Comparison of ENCODE assay signal across 26 mouse cellular contexts in the genomic region with DNA sequence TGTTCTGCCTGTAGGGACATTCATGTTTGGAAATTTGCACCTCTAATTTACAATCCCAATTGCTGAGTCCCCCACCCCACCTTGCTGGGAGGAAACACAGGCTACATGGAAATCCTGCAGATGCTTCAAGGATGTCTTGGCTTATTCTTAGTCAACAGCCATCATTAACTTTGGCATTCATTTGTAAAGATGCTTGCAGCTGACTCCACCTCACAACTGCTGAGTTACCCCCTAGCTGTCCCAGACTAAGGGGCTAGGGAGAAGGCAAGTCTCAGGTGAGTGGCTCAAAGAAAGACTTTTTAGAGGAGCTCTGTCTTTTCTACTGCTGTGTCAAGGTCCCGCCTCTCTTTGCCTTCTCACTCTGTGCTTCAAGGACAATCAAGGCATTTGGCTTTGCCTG.
DNase-seq lines count a peak whose midpoint lies in the region; ATAC-seq and TF ChIP-seq lines count a peak whose summit lies in the region.
"Had no signal": no experiment of that assay in that cellular context is flagged by ENCODE, and none has a peak within 500 bp of the region (broad histone marks: within the 10 kb centered on the region; RNA-seq: fewer than 3 reads in every experiment).

No protein-coding gene starts in this region.

- H3K4me1 ChIP-seq in midbrain, embryonic 11.5 days (ENCODE audit: control insufficient read depth, insufficient read depth, low read length), result no peaks in the 10 kb centered on the region; the same call in 1 of the 2 replicates
- H3K4me1 ChIP-seq in midbrain, embryonic 15.5 days, result 0 out of 2 replicates have a peak, but pooled peaks cover 4% of the 10 kb centered on the region
- no peaks in the 10 kb centered on the region for H3K4me1 ChIP-seq in heart, adult 2 months (ENCODE audit: control insufficient read depth, insufficient read depth, low read length)
- H3K4me1 ChIP-seq: embryonic facial prominence, embryonic 13.5 days; embryonic facial prominence, embryonic 15.5 days had no signal

- no peaks in the 10 kb centered on the region for H3K79me2 ChIP-seq in heart, adult 2 months (replicated peaks; ENCODE audit: control insufficient read depth, insufficient read depth, low read length)

- no peaks in the 10 kb centered on the region for H3K27me3 ChIP-seq in midbrain, embryonic 11.5 days (ENCODE audit: control insufficient read depth, insufficient read depth, low read length)
- H3K27me3 ChIP-seq in midbrain, embryonic 15.5 days (replicated peaks), result no peaks in the 10 kb centered on the region
- H3K27me3 ChIP-seq in heart, adult 2 months (ENCODE audit: control insufficient read depth, insufficient read depth, low read length), result no peaks in the 10 kb centered on the region
- H3K27me3 ChIP-seq: CH12.LX; embryonic facial prominence, embryonic 13.5 days; embryonic facial prominence, embryonic 15.5 days; forebrain, embryonic 12.5 days had no signal

- whole genome bisulfite sequencing in midbrain, embryonic 11.5 days, result 96% methylated on average over 1 of the region's 1 CpGs
- WGBS in midbrain, embryonic 15.5 days, result 97% methylated on average over 1 of the region's 1 CpGs
- WGBS in heart, adult 2 months, result 90% methylated on average over 1 of the region's 1 CpGs

- H3K9ac ChIP-seq in midbrain, embryonic 11.5 days (ENCODE audit: low read length), result no peak overlapping the region
- H3K9ac ChIP-seq in midbrain, embryonic 15.5 days, result no peak overlapping the region
- no peak overlapping the region for H3K9ac ChIP-seq in heart, adult 2 months (ENCODE audit: low read depth, low read length)
- H3K9ac ChIP-seq: embryonic facial prominence, embryonic 13.5 days; embryonic facial prominence, embryonic 15.5 days; forebrain, embryonic 12.5 days had no signal

- no peaks in the 10 kb centered on the region for H3K9me3 ChIP-seq in midbrain, embryonic 11.5 days (ENCODE audit: control insufficient read depth, low read length)
- no peaks in the 10 kb centered on the region for H3K9me3 ChIP-seq in midbrain, embryonic 15.5 days
- H3K9me3 ChIP-seq: embryonic facial prominence, embryonic 13.5 days; embryonic facial prominence, embryonic 15.5 days; forebrain, embryonic 10.5 days; forebrain, embryonic 12.5 days had no signal

- H3K27ac ChIP-seq in midbrain, embryonic 11.5 days (ENCODE audit: low read depth, low read length), result no peak overlapping the region
- H3K27ac ChIP-seq in midbrain, embryonic 15.5 days, result no peak overlapping the region
- H3K27ac ChIP-seq in heart, adult 2 months, result no peak overlapping the region
- H3K27ac ChIP-seq: embryonic facial prominence, embryonic 13.5 days; embryonic facial prominence, embryonic 15.5 days; forebrain, embryonic 10.5 days; forebrain, embryonic 12.5 days had no signal

- H3K4me3 ChIP-seq in midbrain, embryonic 11.5 days (ENCODE audit: low read depth, low read length), result no peak overlapping the region
- H3K4me3 ChIP-seq in midbrain, embryonic 15.5 days, result no peak overlapping the region
- no peak overlapping the region for H3K4me3 ChIP-seq in heart, adult 2 months
- H3K4me3 ChIP-seq: embryonic facial prominence, embryonic 13.5 days; embryonic facial prominence, embryonic 15.5 days; erythroblast, embryonic 14.5 days; forebrain, embryonic 10.5 days; forebrain, embryonic 12.5 days had no signal

- intact Hi-C loops in heart, adult 2 months (cut with DNase I), result no loop called here

- no peak overlapping the region for H3K4me2 ChIP-seq in midbrain, embryonic 11.5 days
- no peak overlapping the region for H3K4me2 ChIP-seq in midbrain, embryonic 15.5 days
- H3K4me2 ChIP-seq: embryonic facial prominence, embryonic 13.5 days; embryonic facial prominence, embryonic 15.5 days; forebrain, embryonic 12.5 days had no signal

- peak; percentile 21 for DNase-seq in midbrain, embryonic 11.5 days (ENCODE audit: low spot score, missing footprints)
- peak; percentile 45 for DNase-seq in R1 (ENCODE audit: low read depth, low spot score)
- no peak for DNase-seq in heart, adult 2 months
- no peak for DNase-seq in embryo, embryonic 9.5 days (ENCODE audit: extremely low spot score)
- DNase-seq: adrenal gland, adult 8-10 months; adrenal gland, postnatal 14 days; adrenal gland, postnatal 36 days; B cell, adult 2 months; cerebellum, adult 11-12 months; cerebellum, adult 2 months; cerebellum, adult 9-10 months; cerebellum, postnatal 10 days; cerebellum, postnatal 25 days had no signal

- TF ChIP-seq POLR2A in heart, adult 2 months (IDR thresholded peaks at IDR 0.05; ENCODE audit: insufficient read depth, low read depth, low read length), result no peak

- no peak for TF ChIP-seq EP300 in heart, adult 2 months (IDR thresholded peaks at IDR 0.05; ENCODE audit: insufficient read depth, low read depth, low read length)

- no peak for TF ChIP-seq CTCF in heart, adult 2 months (IDR thresholded peaks at IDR 0.05)

- H3K36me3 ChIP-seq in midbrain, embryonic 11.5 days (ENCODE audit: control insufficient read depth, insufficient read depth, low read length), result no peaks in the 10 kb centered on the region
- no peaks in the 10 kb centered on the region for H3K36me3 ChIP-seq in midbrain, embryonic 15.5 days (replicated peaks)
- H3K36me3 ChIP-seq in heart, adult 2 months (ENCODE audit: control insufficient read depth, insufficient read depth, low read length), result no peaks in the 10 kb centered on the region
- H3K36me3 ChIP-seq: embryonic facial prominence, embryonic 13.5 days; embryonic facial prominence, embryonic 15.5 days; forebrain, embryonic 10.5 days; forebrain, embryonic 12.5 days; G1E had no signal

- no peak for ATAC-seq in midbrain, embryonic 11.5 days (ENCODE audit: low FRiP score)
- no peak for ATAC-seq in midbrain, embryonic 15.5 days (replicated peaks)
- ATAC-seq: activated CD4-positive, CD25-positive, alpha-beta regulatory T cell, adult 4 months; CD4-positive, CD25-positive, alpha-beta regulatory T cell, adult 4 months; forebrain, embryonic 14.5 days; forebrain, embryonic 16.5 days; Patski had no signal

Comparison
In these comparisons a context has a peak if more than half of its experiments do, and no peak if none do; other contexts are left out.
1. DNase-seq: peak in midbrain, embryonic 11.5 days (single experiment) and R1 (single experiment); none in heart, adult 2 months (0 of 2) and embryo, embryonic 9.5 days (single experiment).